Mouse (Mus musculus) cerebellum, adult 2 months (tissue): ENCODE results near the gene Tnxb. TPM values are rescaled to one million over a fixed set of nuclear protein-coding genes. Genes with fewer than 3 reads are reported as not detected.

Experiments used
- DNase-seq, 2 experiments: peaks; one replicate each; pipeline ENCODE4 v3.0.0; 2021
- H3K27ac ChIP-seq: fragments of 200-500 bp; 2 replicates; pipeline ENCODE4 v1.5.1; 2012; ENCODE audit warnings: low read length, control low read depth, inconsistent platforms; ENCODE audit not compliant: insufficient read depth
- H3K27me3 ChIP-seq: fragments of 200-500 bp; 2 replicates; pipeline ENCODE4 v1.6.1; 2012; ENCODE audit warnings: inconsistent platforms, mild to moderate bottlenecking, low read length, moderate library complexity; ENCODE audit not compliant: control insufficient read depth, insufficient read depth
- H3K4me1 ChIP-seq: fragments of 200-500 bp; 2 replicates; pipeline ENCODE4 v1.6.1; 2011; ENCODE audit warnings: low read length; ENCODE audit not compliant: control insufficient read depth, insufficient read depth
- H3K4me3 ChIP-seq: fragments of 200-500 bp; replicated peaks from 2 replicates; pipeline ENCODE3; 2011; ENCODE audit warnings: mild to moderate bottlenecking, low read depth, low read length, control low read depth; ENCODE audit not compliant: insufficient read depth
- CTCF ChIP-seq: fragments of 200-500 bp; IDR thresholded peaks from 2 replicates; pipeline ENCODE4 v1.5.1; 2011; ENCODE audit warnings: low read depth, mild to moderate bottlenecking, control low read depth, low read length, moderate library complexity, borderline replicate concordance; ENCODE audit not compliant: insufficient read depth
- POLR2A ChIP-seq: fragments of 200-500 bp; IDR thresholded peaks from 2 replicates; pipeline ENCODE4 v1.6.1; 2011; ENCODE audit warnings: low read length, control low read depth, borderline replicate concordance; ENCODE audit not compliant: insufficient read depth
- WGBS: fragments of 180-500 bp; shearing (Covaris S2); methylation state at CpG from one replicate; pipeline ENCODE4 v1.1.7; 2018; 5-methylcytosine and 5-hydroxymethylcytosine counted together
- polyA plus RNA-seq: library from polyadenylated mRNA; depleted of rRNA; stranded (reverse); fragments of >200 nt; gene quantifications from 2 replicates; pipeline ENCODE4 v1.2.3, GENCODE M21; 2012

Gene Tnxb
- polyA plus RNA-seq, 1 experiment, result 1.6 TPM

DNA sequence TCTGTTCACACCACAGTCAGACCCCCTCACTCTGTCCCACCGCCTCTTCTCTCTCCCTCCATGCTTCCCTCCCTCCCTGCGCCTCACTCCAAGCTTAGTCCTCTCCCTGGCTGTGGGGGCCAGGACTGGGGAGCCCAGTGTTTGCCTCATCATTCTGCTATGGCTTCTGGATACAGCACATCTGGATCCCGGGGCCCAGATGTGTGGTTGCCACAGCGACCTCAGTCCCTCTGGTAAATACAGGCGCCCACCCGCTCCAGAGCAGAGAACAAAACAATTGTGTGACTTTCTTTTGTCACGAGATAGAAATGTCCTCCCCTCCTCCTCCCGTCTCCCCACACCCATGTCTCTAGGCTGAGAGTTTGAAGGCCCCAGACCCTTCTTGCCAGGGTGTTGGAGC lies 13.7 kb upstream of the Tnxb start:
- WGBS, result 27% methylated on average over 8 of the region's 8 CpGs
- Histone ChIP-seq H3K4me3 (no peak overlapping the region), H3K4me1 (peaks cover 6% of the 10 kb centered on the region; the same call in 1 of the 2 replicates), H3K27ac (no peak overlapping the region), H3K27me3 (no peaks in the 10 kb centered on the region; the same call in 1 of the 2 replicates)
- no peak for DNase-seq
- TF ChIP-seq POLR2A, result no peak

DNA sequence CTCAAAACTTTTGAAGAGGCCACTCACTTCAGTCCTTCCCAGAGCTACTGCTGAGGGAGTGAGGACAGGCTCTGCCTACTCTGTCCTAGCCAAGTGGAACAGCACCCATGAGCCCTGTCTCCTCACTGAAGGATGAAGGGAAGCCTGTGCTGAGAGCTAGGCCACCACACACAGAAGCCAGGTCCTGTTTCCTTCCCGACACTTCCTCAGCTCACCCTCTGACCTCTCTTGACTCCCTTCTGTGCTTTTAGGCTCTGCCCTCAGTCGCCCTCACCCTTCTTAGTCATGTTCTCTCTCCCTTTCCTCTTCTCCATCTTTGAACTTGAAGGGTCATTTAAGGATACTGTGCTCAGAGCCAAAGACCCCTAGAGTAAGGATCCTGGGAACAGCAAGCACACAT lies 13.1 kb upstream of the Tnxb start:
- DNase-seq, result no peak
- no peak overlapping the region for H3K27ac ChIP-seq
- H3K4me1 ChIP-seq, result peaks cover 6% of the 10 kb centered on the region; the same call in 1 of the 2 replicates
- H3K27me3 ChIP-seq, result no peaks in the 10 kb centered on the region; the same call in 1 of the 2 replicates
- H3K4me3 ChIP-seq, result no peak overlapping the region
- TF ChIP-seq POLR2A (no peak), CTCF (no peak)
- WGBS, result 47% methylated on average over 2 of the region's 2 CpGs

DNA sequence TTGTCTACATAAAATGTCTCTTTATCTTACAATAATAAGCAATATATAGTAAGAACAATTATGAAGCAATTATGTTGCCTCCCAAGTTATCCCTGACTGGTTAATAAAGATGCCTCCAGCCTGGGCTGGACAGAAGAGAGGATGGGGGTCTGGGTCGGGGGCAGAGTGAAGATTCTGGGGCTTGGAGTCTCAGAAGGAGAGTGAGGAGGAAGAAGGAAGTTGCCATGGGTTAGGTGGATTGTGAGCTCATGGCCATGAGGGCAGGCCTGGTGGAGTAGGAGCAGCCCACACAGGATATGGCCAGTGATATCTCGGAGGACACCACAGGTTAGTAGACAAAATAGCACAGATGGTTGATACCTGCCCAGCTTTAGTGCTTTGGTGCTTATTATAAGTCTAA lies 12.2 kb upstream of the Tnxb start:
- WGBS, result 71% methylated on average over 2 of the region's 2 CpGs
- H3K27me3 ChIP-seq, result no peaks in the 10 kb centered on the region; the same call in 1 of the 2 replicates
- no peak for DNase-seq
- H3K4me3 ChIP-seq, result no peak overlapping the region
- H3K27ac ChIP-seq, result no peak overlapping the region
- TF ChIP-seq CTCF, result no peak
- TF ChIP-seq POLR2A, result no peak
- H3K4me1 ChIP-seq, result peaks cover 6% of the 10 kb centered on the region; the same call in 1 of the 2 replicates

DNA sequence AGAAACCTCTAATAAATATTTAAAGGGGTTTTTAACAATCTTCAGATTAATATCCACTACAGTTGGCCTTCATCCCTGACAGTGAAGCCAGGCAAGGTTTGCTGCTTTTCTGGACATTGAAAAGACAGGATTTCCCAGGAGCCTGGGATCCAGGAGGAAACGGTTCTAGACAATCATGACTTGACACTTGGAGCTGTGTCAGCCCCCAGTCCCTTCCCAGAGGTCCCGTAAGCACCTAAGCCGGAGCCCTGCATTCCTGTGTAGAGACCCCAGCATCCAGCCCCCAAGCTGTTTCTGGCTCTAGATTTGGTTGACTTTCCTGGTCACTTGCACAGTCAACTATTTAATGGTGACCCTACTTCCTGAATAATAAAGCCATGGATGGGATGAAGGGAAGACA lies 11.7 kb upstream of the Tnxb start:
- 58% methylated on average over 3 of the region's 3 CpGs for WGBS
- Histone ChIP-seq H3K4me1 (peaks cover 6% of the 10 kb centered on the region; the same call in 1 of the 2 replicates), H3K27ac (no peak overlapping the region), H3K27me3 (no peaks in the 10 kb centered on the region; the same call in 1 of the 2 replicates), H3K4me3 (no peak overlapping the region)
- TF ChIP-seq POLR2A (no peak), CTCF (no peak)
- no peak for DNase-seq

DNA sequence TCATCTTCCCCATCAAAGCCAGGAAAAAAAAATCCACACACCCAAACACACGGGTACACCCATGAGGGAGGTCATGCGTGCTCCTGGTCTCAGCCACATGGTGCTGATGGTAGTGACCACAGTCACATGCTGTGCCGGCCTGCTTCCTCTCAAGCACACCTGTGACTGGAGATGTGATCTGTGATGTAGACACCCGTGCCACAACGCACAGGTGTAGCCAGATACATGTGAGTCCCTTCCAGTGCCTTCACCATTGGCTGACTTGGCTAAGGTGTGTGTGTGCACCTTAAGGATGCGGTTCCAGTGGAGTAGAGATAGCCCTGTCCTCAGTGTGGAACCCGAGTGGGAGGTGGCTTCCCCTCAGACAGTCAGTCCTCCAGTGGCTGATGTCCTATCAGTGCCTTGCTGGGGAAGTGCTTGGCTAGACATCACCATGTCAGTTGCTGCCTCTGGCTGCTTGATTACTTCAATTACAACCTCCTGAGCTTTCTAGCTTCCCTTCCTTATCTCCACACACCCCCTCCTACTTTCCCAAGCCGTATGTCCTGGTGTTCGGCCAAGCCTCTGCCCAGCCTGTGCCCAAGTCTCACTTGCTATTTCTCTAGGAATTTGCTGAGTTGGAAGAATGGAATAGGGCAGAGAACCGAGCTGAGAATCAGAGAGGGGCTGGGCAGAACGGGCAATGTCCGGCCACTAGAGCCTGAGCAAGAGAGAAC lies 11.0 kb upstream of the Tnxb start:
- no peak for DNase-seq
- Histone ChIP-seq H3K27ac (no peak overlapping the region), H3K4me1 (peaks cover 6% of the 10 kb centered on the region; the same call in 1 of the 2 replicates), H3K27me3 (no peaks in the 10 kb centered on the region; the same call in 1 of the 2 replicates), H3K4me3 (no peak overlapping the region)
- WGBS, result 56% methylated on average over 12 of the region's 12 CpGs
- no peak for TF ChIP-seq POLR2A
- TF ChIP-seq CTCF, result no peak

DNA sequence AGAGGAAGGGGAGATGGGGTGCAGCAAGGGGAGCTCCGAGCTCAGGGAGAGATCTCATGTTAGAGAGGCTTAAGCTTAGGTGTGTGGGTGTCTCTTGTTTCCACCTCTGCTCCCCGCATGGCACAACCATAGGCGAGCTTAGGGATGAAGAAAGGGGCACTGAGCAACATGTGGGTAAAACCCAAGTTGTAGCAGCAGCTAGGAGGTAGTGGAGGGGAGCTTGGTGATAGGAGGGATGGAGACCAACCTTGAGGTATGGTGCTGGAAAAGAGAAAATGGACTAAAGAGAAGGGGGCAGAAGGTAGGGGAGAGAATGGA lies 10.5 kb upstream of the Tnxb start:
- TF ChIP-seq CTCF, result no peak
- WGBS, result 65% methylated on average over 3 of the region's 3 CpGs
- Histone ChIP-seq H3K27me3 (no peaks in the 10 kb centered on the region; the same call in 1 of the 2 replicates), H3K4me1 (peaks cover 5% of the 10 kb centered on the region; the same call in 1 of the 2 replicates), H3K4me3 (no peak overlapping the region), H3K27ac (no peak overlapping the region)
- no peak for DNase-seq

DNA sequence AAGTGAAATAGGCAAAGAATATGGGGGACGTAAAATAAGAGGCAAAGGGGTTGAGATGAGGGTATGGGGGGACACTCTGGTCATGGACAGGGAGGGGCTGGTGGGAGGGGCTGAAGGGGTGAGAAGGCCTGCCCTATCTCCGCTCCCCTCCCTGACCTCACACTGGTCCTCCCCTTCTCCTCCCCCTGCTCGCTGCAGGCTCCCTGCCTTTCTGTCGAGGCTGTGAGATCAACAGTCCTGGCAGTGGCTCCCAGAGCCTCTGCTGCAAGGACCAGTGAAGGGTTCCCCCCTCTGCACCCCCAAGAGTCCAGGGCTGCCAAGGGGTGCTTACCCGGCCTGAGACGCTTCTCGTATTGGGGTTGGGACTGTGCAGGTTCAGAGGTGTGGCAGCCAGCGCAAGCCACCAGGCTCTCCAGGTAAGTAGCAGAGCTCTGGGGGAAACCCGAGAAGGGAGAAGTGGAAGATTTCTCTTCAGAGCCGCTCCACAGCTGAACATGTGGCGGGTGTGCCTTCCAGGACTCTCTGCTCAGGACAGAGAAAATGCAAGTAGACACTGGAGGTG lies 10.0 kb upstream of the Tnxb start:
- 38% methylated on average over 11 of the region's 11 CpGs for WGBS
- peaks cover 3% of the 10 kb centered on the region; the same call in 1 of the 2 replicates for H3K4me1 ChIP-seq
- H3K27me3 ChIP-seq, result no peaks in the 10 kb centered on the region; the same call in 1 of the 2 replicates
- no peak for DNase-seq
- no peak overlapping the region for H3K27ac ChIP-seq
- TF ChIP-seq POLR2A, result no peak
- no peak for TF ChIP-seq CTCF
- no peak overlapping the region for H3K4me3 ChIP-seq

DNA sequence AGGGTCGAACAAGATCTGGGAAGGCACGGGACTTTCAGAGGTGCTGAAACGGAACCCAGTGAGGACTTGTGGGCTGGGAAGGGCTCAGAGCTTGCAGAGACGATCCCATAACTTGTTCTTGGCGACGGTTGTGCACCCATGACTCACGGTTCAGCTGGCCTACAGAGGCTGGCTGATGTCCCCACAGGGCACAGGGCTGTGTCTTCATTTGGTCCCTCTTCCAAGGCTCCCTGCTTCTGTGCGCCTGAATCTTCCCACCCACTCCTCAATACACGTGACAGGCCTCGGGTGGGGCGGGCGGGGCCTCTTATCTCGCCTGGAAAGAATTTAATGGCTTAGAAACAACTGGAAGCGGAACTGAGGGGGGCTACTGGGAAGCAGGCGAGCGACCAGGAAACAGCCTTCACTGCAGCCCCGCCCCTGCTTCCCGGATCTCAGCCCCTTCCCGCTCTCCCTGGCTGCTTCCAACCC lies 9.2 kb upstream of the Tnxb start:
- TF ChIP-seq CTCF (no peak), POLR2A (no peak)
- Histone ChIP-seq H3K27ac (no peak overlapping the region), H3K4me1 (no peaks in the 10 kb centered on the region), H3K4me3 (no peak overlapping the region), H3K27me3 (no peaks in the 10 kb centered on the region; the same call in 1 of the 2 replicates)
- 4% methylated on average over 19 of the region's 19 CpGs for WGBS
- no peak for DNase-seq
